Mouse (Mus musculus): Measurements from ENCODE around the gene Eral1. TPM values are rescaled to one million over a fixed set of nuclear protein-coding genes. Genes with fewer than 3 reads are reported as not detected.

Eral1 gene
- total RNA-seq (2023; ENCODE audit: inconsistent age), result 25.0 to 26.8 TPM (median 26.0 TPM) in 4 replicates

DNA sequence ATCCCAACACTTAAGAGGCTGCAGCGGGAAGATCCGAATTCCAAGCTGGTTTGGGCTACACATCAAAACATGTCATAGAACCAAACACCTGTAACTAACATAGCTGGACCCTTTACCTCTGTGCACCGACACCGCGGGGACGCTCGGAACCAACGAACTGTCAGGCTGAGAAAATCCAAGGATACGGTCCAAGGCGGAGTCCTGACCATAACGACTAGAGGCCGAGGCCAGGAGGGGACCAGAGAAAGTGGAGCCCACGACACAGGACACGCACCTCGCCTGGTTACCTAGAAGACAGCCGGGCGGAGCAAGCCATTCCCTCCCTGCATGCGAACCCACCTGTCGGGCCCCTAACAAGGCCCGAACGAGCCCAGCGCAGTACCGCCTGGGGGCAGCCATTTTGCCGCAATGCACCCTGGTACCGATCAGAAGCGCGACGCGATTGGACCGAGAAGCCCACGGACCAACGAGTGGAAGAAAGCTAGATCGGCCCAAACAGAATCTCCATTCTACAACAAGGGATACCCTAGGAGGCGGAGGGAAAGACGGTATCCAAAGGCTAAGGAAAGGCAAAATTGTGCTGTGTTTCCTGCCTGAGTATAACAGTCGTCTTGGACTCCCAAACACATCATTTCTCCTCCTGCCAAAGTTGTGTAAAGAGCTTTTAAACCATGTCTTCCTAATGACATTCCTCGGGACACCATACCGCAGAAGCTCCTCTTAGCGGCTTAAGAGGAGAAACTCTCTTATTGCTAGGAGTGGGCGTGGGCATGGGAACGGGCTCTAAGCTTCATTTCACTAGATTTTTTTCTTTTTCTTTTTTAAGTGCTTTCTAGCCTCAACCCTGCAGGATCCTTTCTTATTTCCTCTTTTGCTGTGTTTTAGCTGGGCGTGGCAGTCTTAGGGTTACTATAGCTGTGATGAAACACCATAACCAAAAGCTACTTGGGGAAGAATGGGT, at the start of gene Eral1:
Gene Eral1 (minus strand): TSS at position 423 of the 961 bp plus-strand sequence.

DNA sequence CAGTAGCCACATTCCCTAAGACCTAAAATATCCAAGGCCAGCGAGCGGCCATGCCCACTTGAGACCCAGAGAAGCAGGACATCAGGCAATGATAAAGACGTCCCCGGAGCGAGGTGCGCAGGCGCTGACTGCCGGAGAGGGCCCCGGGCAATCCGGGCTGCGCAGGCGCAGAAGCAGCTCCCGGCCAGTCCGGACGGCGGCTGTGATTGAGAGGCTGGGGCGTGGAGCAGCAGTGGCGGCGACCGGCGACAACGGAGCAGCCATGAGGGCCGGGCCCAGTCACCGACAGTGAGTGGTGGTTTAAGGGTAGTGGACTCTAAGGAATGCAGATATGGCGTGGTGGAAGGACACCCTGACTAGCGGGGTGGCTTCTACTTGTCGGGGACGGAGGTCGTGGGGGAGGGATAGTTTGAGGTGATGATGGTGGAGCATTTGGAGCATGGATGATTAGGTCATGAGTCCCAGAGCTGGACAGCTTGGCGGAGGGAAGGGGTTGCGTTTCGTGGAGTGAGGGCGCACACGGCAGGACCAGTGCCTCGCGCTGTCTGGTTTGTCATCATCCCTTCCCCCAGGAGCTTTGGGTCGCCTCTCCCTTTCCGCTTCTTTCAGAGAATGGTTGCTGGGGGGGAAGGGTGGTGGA, 14.4 kb upstream of the Eral1 start, which contains the start of gene Fam222b:
Gene Fam222b (plus strand): TSS at position 157 of the 640 bp plus-strand sequence.

DNA sequence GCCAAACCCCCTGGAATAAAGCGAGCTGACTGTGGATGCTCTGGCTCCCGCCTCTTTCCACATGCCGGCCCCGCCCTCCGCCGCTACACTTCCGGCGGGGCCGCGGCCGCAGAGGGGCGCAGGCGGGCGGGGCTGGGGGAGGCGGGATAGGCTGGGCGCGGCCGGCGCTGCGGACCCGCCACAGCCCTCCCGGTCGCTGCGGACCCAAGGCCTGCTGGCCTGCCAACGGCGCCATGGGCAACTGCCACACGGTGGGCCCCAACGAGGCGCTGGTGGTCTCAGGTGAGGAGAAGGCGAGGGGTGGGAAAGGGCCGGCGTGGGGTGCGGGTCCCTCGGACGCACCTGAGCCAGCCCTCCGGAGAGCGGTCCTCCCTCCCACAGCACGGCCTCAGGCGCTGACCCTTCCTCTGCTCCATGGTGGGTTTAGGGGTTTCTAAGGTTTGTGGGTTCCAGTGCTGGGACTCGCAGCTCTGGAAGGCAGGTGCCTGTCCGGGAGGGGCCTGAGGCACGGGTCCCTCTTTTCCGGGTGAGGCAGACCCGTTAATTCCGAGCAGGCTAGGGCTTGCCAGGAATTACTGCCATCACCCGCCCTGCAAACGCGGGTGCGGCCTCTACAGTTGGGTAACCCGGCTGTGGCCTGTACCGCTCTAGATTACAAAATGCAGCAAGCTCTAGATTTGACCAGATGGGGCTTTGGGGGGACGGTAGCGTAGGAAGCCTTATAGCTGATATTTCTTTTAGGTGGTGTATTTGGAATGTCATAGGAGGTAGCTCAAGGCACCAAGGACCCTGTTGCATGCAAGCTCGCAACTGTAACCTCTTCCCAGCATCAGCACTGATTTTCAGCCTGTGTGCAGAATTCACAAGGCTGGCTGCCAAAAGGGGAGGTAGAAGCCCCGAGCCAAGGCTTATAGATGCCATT, 42.1 kb downstream of the Eral1 start, which contains the start of gene Flot2:
Gene Flot2 (plus strand): TSS at position 101 of the 922 bp plus-strand sequence.

DNA sequence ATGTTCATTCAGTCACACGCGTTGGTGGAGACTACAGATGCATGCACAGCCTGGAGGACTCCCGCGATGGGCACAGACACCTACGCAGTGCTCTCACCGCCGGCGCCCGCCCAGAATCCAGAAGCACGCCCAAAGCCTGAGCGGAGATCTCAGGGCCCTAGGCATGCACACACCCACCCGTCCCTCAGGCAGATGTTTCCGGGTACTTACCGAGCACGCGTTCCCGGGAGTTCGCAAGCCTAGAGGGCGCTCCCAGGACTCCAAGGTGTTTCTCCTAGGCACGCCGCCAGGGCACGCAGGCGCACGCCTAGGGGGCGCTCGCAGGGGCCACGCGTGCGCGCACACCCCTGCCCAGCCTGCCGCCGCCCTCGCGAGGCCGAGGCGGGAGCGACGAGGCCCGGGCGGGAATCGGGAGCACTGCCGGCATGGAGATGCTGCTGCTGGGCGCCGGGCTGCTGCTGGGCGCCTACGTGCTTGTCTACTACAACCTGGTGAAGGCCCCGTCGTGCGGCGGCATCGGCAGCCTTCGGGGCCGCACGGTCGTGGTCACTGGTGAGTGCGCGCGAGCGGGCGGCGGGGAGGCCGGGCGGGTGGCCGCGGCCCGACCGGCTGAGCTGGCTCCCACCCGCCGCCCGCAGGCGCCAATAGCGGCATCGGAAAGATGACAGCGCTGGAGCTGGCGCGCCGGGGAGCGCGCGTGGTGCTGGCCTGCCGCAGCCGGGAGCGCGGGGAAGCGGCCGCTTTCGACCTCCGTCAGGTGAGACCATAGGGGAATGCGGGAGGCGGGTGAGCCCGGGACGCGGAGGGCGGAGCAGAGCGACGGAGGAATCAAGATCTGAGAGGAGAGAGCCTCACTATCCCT, 48.0 kb downstream of the Eral1 start, which contains the start of gene Dhrs13:
Gene Dhrs13 (plus strand): TSS at position 334 of the 862 bp plus-strand sequence.

Other genes with a start within 250 kb of the Eral1 start
- gene Pipox, start 186.3 kb downstream of the Eral1 start, total RNA-seq (2023; ENCODE audit: inconsistent age), result 0.57 to 2.1 TPM (median 0.77 TPM) in 3 of 4 replicates, not detected in the other
- not detected in 4 replicates for gene Sez6, start 149.6 kb downstream of the Eral1 start, total RNA-seq (2023; ENCODE audit: inconsistent age)
- gene Phf12, start 97.6 kb downstream of the Eral1 start, total RNA-seq (2023; ENCODE audit: inconsistent age), result 153 to 166 TPM (median 157 TPM) in 4 replicates
- 0.66 to 1.5 TPM (median 0.91 TPM) in 4 replicates for gene Dhrs13, start 48.1 kb downstream of the Eral1 start, total RNA-seq (2023; ENCODE audit: inconsistent age)
- 9.9 to 15.5 TPM (median 14.6 TPM) in 4 replicates for gene Flot2, start 42.5 kb downstream of the Eral1 start, total RNA-seq (2023; ENCODE audit: inconsistent age)
- 13.5 to 15.4 TPM (median 14.2 TPM) in 4 replicates for gene Fam222b, start 14.3 kb upstream of the Eral1 start, total RNA-seq (2023; ENCODE audit: inconsistent age)
- 48.0 to 55.4 TPM (median 52.7 TPM) in 4 replicates for gene Traf4, start 85.2 kb upstream of the Eral1 start, total RNA-seq (2023; ENCODE audit: inconsistent age)
- gene Nek8, start 96.3 kb upstream of the Eral1 start, total RNA-seq (2023; ENCODE audit: inconsistent age), result 15.4 to 24.4 TPM (median 18.0 TPM) in 4 replicates
- 4.0 to 5.8 TPM (median 5.6 TPM) in 4 replicates for gene Tlcd1, start 96.3 kb upstream of the Eral1 start, total RNA-seq (2023; ENCODE audit: inconsistent age)
- gene Rpl23a, start 103.2 kb upstream of the Eral1 start, total RNA-seq (2023; ENCODE audit: inconsistent age), result 2,508 to 2,612 TPM (median 2,568 TPM) in 4 replicates
- gene Rab34, start 108.0 kb upstream of the Eral1 start, total RNA-seq (2023; ENCODE audit: inconsistent age), result 0.99 to 1.9 TPM in 2 of 4 replicates, not detected in the others
- gene Proca1, start 113.0 kb upstream of the Eral1 start, total RNA-seq (2023; ENCODE audit: inconsistent age), result not detected in 4 replicates
- gene Sdf2, start 165.4 kb upstream of the Eral1 start, total RNA-seq (2023; ENCODE audit: inconsistent age), result 55.1 to 64.3 TPM (median 58.4 TPM) in 4 replicates
- 68.6 to 78.0 TPM (median 72.8 TPM) in 4 replicates for gene Supt6, start 165.6 kb upstream of the Eral1 start, total RNA-seq (2023; ENCODE audit: inconsistent age)
- gene 2610507B11Rik, start 181.4 kb upstream of the Eral1 start, total RNA-seq (2023; ENCODE audit: inconsistent age), result 109 to 122 TPM (median 117 TPM) in 4 replicates
- gene BC030499, start 210.5 kb upstream of the Eral1 start, total RNA-seq (2023; ENCODE audit: inconsistent age), result 1.3 to 2.3 TPM (median 2.0 TPM) in 4 replicates
- gene Spag5, start 221.1 kb upstream of the Eral1 start, total RNA-seq (2023; ENCODE audit: inconsistent age), result 2.5 to 6.3 TPM (median 4.3 TPM) in 4 replicates
- 34.3 to 36.6 TPM (median 35.0 TPM) in 4 replicates for gene Aldoc, start 242.6 kb upstream of the Eral1 start, total RNA-seq (2023; ENCODE audit: inconsistent age)
- 53.8 to 62.9 TPM (median 56.3 TPM) in 4 replicates for gene Pigs, start 248.0 kb upstream of the Eral1 start, total RNA-seq (2023; ENCODE audit: inconsistent age)

Measured in B cell, adult (primary cell).